Mouse (Mus musculus) natural killer cell, adult 2 months (primary cell): ENCODE results near the gene Pnma5.
"Not testable (repeated sequence)": the region's sequence is repeated elsewhere in the genome, so short reads cannot be mapped to it uniquely, and the experiment has no call there.

Source experiments
- DNase-seq, 2 experiments: peaks; one replicate each; pipeline ENCODE4 v3.0.0; 2022; ENCODE audit warnings: low spot score in 2 of 2

Gene Pnma5

DNA sequence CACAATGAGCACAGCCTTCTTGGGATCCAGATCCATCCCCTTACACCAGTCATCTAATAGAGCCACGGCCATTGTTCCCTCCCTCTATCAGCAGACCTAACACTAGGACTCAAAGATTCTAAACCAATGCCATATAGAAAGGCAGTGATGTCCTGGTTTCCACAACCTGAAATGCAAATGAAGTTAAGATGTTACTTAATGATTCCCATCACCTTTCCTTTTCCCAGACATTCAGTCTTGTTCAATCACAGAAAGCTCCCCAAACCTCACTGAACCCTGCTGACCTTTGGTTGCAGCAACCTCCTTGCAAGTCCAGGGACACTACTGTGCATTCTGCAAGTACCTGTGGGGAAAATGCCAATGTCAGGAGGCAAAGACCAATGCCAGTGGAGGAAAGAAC lies at the start of gene Pnma5:
Gene Pnma5, minus strand, starts transcription at position 101 of the 400 bp plus-strand sequence.
- DNase-seq, result no peak

DNA sequence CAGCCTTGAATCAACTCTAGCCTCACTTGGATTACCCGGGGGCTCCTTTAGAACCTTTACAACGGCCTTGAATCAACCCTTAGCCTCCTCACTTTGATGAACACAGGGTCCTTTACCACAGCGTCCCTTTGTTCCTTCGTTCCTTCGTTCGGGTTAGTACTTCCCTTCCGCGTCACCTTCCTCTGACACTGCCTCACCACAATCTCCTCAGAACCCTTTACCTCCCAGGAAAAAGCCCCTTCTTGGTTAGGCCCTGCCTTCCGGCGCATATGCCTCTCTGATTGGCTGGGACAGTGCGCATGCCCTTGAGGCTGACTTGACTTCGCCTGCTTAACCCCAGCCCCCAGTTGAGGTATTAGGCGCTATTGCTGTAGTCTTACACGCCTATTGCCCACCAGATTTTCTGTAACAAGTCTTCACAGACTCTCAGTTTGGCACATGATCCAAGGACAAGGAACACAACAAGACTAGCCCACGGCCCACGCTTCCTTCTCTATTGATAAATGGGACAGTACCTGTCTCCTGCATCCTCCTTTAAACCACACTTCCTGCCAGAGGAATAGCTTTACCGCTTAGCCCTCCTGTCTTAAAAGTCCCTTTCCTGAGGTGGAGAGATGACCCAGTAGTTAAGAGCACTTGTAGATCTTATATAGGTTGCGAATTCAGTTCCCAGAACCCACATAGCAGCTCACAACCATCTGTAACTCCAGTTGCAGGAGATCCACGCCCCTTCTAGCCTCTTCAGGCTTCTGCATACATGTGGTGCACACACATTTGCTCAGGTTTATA lies 45.6 kb upstream of the Pnma5 start, which contains the start of gene Xlr4a:
Gene Xlr4a, minus strand, starts transcription at position 212 of the 789 bp plus-strand sequence.
- DNase-seq, result peak in 1 of 2 experiments; percentile 28

DNA sequence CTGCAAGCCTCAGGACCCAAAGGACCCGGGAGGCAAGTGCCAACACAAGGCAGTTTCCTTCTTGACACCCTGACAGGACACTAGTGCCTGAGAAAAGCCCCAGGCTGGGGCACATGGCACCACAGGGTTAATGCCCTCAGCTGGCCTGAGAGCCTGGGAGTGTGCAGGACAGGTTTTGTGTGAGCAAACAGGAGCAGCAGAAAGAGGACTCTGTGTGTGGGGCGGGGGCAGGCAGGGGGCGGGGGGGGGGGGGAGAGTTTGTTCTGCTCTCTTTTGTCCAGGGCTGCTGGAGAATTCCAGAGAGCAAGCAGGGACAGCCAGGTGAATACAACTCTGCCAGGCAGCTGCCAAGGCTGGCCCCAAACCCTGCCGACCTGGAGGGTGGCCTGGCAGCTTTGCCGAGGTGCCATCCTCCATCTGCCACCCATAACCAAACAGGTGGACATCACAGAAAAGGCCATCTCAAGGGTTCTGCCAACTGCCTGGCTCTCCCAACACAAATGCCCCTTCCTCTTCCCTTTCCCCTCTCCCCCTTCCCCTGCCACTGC lies 29.9 kb upstream of the Pnma5 start:
- not testable (repeated sequence) for DNase-seq

DNA sequence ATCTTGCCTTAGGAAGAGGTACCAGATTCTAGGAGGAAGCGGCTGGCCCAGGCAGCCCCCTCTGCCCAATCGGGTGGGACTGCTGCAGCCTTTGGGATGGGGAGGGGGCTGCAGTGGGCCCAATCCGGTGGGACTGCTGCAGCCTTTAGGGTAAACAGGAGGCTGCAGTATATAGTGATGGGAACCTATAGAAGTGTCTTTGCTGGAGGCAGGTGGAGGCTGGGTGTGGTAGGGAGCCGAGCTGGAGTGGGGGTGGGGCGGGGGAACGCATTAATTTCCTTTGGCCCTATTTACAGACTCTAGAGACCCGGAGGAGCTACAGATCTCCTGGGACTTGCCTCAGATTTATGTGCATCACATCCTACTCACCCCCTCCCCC lies 27.5 kb upstream of the Pnma5 start, which contains the start of gene Pnma3:
Gene Pnma3, plus strand, starts transcription at position 373 of the 379 bp plus-strand sequence.
- no peak for DNase-seq

DNA sequence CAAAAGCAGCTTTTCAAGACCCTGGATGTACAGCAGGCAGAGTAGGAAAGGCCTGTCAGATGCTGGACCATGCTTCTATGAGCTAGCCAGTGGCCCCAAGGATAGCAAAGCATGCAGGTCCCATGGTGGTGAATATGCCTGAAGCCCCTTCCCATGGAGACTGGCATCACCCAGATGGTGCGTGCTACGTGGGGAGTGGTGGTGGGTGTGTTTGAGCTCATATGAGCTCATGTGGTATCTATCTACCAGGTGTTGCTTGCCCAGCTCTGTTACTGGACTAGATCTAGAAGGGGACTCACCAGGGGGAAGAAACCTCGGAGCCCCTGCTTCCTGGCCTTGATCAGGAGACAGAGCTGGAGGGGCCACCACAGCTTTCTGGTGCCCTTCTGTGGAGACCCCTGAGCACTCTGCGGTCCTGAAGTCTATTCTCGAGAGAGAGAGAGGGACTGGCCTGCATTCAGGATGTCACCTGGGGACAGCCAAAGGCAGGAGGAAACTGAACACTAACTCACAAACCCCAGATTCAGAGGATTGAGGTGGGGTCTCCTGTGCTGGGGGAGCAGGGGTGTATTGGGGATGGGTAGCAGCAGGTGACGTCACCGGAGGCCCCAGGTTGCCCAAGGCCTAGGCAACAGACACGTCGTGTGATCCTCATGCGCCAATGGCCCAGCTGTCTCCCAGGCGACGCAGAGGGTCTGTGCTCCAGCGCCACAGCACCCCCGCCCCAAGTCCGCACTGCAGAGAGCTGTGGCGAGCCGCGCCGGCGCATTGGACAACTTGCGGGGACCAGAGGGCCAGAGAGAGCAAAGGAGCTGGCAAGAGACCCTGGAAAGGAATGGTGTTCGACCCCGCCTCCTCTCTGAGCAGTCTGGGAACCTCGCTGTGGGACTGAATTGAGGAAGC lies 26.9 kb upstream of the Pnma5 start:
- DNase-seq, result no peak

DNA sequence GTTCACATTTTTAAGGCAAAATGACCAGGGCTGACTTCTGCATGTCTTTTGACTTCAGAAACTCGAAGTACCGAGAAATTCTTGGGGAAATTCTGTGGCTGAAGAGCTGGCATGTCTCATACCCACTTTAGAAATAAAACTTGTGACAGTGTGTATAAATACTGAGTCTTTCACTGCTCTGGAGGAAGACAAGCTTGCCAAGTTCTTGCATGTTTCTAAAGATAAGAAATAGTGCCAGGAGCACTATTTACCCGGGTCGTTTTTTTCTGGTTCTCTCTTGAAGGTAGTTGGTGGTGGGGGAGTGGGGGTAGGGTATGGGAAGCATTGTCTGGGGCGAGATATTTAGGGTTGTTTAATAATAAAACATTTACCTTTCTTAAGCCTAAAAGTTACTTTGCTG lies 25.4 kb upstream of the Pnma5 start:
- no peak for DNase-seq

DNA sequence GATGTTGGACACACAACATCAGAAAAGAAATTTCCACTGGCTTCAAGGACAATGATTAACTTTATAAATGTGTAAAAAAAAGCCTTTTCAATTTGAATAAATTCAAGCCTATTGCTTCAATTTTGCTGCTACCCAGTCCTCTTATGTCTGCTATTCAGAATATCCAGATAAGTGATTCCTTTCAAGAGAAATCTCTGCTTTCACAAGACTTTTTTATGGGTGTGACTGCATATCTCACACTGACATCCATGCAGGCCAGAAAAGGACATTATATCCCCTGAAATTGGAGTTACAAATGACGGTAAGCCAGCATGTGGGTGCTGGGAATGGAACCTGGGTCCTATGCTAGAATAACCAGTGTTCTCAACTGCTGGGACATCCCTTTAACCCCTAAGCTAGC lies 24.6 kb upstream of the Pnma5 start:
- no peak for DNase-seq

DNA sequence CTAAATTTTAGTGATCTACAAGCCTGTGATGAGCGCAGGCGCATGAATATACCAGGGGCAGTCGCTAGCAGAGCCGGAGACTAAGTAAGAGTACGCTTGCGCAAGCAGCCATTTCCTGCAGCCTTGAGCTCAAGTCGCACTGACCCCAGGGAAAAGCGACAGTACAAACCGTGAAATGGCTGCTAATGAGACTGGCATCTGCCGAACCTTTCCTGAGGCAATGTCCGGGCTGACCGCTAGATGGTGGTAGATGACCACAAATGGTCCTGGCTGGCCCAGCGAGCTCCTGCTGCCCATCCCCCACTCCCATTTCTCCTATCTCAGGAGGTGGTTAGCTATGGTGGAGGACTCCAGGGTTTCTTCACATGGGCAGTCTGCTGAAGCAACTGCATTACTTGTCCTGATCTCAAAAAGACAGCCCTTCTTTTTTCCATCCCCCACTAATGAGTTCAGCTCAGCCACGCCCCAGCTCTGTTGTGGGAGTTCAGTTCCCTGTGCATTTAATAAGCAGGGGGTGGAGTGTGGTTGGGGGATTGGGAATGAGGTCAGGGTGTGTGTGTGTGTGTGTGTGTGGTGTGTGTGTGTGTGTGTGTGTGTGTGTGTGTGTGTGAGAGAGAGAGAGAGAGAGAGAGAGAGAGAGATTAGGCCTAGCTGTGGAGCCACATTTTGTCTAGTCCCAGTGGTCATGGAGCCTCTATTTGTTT lies 17.1 kb upstream of the Pnma5 start:
- DNase-seq, result peak; percentile 88 to 90

DNA sequence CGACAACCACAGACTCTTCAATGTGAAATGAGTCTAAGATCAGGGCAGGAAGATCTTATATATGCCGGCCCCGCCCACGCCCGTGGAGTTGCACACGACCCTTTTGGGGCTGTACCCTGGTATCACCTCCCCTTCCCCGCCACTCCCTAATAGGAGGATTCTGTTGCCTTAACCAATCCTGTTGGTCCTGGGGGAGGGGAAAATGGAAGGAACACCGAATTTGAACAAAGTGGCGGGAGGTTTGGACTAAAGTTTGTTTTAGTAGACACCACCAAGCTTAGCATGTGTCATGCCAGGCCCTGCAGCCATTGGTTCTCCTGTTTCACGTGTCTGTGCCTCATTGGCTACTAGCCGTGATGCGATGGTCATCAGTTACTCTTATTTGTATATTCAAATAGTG lies 2.8 kb upstream of the Pnma5 start:
- DNase-seq, result no peak

DNA sequence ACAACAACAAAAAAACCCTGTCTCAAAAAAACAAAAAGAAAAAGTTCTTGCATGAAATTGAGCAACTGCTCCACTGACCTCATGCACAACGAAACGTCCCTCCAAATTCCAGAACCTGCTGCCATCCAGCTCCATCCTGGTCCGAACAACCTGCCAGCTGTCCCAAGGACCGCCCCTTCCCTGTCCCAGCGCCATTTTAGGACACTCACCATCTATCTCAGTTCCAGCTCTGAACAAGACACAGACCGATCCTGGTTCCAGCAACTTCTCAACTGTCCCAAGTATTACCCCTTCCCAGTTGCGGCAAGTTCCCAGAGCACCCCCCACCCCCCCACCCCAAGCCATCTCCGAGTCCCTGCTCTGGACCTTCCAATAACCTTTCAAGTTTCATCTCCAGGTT lies 1.9 kb upstream of the Pnma5 start:
- DNase-seq, result no peak

DNA sequence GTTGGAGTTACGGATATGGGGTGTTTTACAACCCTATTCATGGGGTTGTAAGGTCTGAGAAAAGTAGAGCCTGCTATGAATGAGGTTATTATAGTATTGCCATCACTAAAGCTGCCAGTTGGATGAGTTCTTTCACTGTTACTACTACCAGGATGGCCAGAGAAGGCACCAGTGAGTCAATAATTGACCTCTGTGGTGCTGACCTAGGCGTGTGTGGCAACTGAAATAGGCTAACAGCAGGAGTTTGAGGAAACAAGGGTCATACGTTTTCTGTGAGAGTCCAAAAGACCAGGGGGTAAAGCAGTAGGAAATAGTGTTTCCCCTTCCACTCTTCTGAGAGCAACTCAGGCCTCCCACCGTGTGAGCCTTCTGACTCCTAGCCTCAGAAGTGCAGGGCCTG lies 24.1 kb downstream of the Pnma5 start:
- no peak for DNase-seq

DNA sequence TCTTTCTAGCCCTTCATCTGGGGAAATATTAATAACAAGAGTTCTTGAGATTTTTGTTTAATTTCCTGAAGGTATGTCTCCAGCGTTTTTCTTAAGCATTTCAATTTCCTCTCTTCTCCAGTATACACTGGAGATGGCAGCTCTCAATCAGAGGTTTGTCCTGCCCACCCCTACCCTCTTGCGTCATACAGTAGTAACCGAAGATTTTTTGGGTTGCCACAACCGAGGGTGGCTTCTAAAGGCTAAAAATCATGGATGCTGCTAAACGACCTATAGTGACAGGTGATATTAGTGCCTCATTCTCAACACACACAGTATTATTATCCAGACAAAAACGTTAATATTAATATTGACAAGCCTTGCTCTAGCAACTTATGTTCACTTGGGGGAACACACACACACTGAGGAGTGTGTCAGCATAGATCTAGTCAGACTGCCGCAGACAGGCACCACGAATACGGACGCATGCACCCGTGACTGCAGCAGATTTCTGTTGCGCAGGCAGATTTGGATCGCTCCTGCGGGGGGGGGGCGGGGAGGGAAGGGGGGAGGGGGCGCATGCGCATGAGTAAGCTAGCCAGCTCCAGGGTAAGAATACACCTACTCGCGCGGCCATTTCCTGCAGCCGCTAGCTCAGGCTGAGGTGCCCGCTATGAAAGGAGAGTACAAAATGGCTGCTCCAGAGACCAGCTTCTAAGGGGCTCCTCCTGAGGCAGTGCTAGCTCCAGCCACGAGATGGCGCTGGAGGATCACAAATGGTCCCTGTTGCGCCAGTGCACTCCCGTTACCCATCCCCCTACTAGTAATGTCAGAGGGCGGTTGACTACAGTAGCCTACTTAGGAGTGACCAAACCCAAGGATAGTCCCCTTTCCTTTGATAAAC lies 29.1 kb downstream of the Pnma5 start:
- DNase-seq, result peak; percentile 88 to 93

DNA sequence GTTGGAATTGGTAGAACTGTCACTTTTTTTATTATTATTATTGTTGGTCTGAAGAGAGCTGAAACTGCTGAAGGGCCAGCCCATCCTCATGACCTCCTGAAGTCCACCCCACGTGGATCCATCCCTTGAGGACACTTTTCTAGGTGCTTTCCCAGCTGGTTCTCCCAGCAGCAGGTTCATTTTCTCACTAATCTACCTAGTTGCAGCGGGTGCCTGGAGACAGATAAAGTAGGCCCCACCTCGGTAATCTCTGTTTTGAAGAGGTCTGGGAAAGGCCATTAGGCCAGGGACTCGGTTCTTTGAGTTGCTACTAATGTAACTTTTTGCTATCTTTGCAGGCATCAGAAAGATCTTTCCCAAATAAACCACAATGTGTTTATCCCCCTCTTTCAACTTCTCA lies 31.2 kb downstream of the Pnma5 start:
- DNase-seq, result no peak

DNA sequence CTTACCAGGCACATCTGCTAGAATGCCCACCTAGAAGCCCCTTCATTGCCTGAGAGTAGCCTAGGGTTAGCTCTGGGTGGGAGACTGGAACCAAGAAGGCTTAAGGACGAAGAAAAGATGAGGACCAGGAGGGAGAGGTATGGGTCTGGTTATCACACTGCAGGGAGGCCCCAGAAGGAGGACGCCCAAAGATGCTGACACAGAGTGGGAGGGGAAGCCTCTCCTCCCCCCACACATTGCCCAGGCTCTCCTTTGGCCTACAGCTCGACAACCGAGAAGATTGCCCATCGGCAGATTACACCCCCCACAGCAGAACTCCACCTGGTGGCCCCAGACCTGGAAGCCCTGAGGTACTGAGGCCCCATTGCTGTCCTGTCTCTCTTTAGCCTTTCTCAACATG lies 33.8 kb downstream of the Pnma5 start:
- DNase-seq, result no peak

DNA sequence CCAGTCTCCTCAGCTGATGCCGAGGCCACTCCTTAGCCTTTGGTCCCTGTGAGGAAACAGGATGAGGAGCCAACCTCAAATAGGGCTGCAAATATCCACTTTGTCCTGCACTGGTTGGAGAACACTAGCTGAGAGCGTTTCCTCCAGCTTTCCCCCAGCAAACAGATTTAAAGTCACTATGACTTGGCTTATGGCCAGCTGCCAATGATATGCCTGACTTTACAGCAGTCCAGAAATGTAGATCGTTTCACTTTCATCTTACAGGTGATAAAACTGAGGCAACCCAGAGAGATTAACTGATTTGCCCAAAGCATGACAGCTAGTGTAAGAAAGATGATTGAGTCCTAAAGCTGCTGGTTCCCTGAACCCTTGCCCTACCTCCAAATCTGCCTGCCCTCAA lies 41.4 kb downstream of the Pnma5 start:
- no peak for DNase-seq

DNA sequence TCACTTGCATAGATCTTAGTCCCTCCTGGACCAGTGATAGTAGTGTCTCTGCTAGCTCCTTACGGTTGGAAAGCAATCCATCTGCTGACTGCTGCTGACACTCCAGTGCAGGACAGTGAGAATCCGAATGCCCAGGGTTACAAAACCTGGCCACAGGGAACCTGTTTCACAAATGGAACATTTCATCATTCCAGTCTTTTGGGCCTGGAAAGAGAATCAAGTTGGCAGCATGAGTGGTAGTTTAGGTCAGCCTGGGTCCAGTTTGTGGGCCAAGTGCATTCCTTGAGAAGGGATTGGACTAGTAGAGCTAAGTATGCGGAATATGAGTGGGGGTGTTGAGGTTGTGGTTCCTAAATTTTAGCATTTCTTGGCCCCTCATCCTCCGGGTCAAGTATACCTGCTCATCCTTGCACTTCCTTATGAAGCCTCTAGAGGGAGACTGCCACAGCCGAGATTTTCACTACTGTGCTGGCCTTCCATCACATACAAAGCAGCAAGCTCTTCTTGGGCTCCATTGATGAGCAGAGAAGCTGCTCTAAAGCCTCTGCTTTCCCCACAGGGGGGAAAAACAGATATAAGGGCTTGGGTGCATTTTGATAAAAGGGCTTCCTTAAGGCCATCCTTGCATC lies 44.5 kb downstream of the Pnma5 start:
- peak in 1 of 2 experiments; percentile 3 for DNase-seq

DNA sequence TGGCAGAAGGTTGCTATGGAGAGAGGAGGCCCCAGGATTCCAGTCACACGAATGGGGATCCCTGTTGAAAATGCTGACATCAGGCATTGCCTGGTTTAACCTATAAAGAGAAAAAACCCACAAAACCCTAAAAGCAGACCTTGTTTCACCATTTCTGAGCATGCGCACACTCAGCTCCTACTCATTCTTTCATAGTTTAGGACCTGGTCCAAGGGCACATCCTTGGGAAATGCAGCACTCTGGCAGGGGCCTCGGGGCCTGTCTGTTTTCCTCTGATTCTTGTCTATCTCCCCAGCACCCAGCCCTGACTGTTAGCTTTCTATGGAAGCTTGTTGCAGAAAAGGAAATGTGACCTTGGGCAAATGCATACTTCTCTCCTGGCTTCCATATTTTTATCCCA lies 46.3 kb downstream of the Pnma5 start:
- DNase-seq, result no peak

DNA sequence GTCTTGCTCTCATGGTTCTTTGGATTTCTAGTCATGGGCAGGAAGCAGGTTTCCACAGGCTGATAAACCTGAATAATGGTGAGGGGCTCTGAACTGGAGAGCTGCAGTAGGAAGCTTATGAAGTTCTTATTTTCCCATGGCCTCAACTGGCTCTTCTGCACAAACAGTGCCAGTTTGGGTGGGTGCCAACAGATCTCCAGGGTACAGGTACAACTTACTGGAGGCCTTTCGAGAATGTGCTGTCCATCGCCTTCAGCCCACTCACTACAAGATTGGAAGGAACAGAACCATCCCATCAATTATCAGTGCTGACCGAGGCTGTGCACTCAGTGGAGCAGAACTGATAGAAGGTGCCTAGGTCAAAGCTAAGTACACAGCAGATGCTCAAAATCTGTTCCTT lies 48.5 kb downstream of the Pnma5 start:
- DNase-seq, result no peak

DNA sequence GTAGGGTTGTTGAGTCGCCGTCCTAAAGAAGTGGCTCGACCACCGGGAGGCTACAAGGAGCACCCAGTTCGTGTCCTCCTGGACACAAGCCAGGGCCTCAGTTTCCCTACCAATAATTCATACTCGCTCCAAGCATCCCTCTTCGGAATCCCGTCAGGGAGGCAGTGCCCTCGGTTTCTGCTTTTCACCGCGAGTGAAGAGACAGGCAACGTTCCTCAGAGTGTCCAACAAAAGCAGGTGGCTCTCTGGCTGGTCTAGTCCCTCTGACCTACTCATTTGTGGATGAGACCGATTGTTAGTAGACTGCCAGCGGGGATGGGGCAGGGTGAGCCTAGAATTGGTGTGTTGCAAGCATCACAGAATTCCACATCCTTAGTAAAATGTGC lies 49.4 kb downstream of the Pnma5 start:
- no peak for DNase-seq

DNA sequence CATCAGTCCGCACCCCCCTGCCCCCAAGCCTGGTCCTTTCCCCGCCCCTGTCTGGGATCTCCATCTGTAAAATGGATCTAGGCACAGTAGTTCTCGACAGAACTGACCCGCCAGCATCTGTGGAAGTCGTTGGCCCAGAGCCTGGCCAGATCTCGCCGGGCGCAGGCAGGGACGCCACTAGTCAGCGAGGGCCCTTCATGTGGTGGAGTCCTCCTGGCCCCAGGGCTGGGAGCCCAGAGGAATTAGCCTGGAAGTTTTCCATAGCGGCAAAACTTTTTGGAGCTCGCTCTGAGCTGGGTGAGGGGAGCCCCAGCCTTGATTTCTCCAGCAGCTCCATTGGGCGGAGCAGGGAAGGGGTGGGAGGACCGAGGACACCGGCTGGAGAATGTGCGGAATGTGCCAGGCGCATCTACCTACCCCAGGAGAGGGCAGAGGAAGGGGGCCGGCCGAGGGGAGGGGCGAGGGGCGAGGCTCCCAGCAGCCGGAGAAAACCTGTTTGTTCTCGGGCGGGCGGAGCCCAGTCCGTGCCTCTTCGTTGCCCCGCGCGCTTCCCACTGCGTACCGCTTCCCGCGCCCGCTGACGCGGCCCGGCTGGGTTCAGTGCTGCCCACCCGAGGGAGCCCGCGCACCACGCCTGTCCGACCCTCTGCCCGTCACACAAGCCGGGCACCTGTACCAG lies 49.9 kb downstream of the Pnma5 start, which contains the start of gene Zfp185:
Gene Zfp185, plus strand, starts transcription at position 499 of the 679 bp plus-strand sequence.
- DNase-seq, result no peak
